Mouse (Mus musculus): Measurements from ENCODE around the gene Hbq1a.

DNA sequence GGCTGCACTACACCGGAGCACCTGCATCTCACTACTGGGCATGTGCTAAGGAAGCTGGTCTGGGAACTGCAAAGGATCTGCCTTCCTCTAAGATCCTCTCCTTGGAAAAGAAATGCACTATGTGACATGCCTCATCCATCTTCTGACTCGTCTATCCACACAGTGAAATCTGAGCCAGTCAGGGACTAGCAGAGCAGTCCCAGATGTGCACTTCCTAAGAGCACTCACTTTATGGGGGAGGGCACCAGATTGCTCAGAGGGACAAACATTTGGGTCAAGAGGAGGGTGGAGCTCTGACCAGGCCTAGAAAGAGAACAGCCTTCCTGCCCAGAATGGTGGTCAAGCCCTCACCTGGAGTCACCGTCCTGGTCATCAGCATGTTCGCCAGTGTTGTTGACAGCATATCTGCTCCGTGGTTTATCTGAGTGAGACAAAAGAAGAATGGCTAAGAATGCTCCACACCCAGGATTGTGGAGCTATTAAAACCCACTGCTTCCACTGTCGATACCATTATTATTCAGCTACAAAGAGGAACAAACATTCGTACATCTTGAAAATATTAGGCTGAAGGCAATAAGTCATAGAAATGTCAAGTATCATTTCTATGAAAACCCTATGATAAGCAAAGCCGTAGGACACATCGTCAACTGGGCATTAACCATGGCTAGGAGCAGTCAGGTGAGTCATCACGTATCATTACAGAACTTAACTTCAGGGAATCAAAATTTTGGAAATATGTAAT is 37.0 kb upstream of the Hbq1a start:
- TF ChIP-seq CTCF (IDR thresholded peaks at IDR 0.05; ENCODE audit: low read depth) (no peak), EP300 (optimal IDR thresholded peaks at IDR 0.05) (no peak)
